Mouse (Mus musculus): ENCODE data around the gene Atp6v0a1. TPM values are rescaled to one million over a fixed set of nuclear protein-coding genes. Genes with fewer than 3 reads are reported as not detected.

The Atp6v0a1 gene
- polyA plus RNA-seq, 1 experiment from 2014 or later, result 26.9 TPM

- Histone ChIP-seq H3K9me3 (no peaks in the 10 kb centered on the region), H3K27me3 (no peaks in the 10 kb centered on the region), H3K36me3 (peaks cover 76% of the 10 kb centered on the region), H3K4me1 (replicated peaks) (peaks cover 3% of the 10 kb centered on the region; the same call in 1 of the 2 replicates), H3K27ac (0 out of 2 replicates have a peak overlapping the region, but pooled peaks have one; percentile 19), H3K4me3 (replicated peaks) (no peak overlapping the region), H3K9ac (replicated peaks) (no peak overlapping the region), H3K4me2 (no peak overlapping the region)
- WGBS, result 81% methylated on average over 10 of the region's 10 CpGs
- ATAC-seq (ENCODE audit: insufficient number of reproducible peaks, insufficient read depth, low FRiP score, low TSS enrichment, low read depth), result no peak
Measured at GRCm38 (mm10) chr11:101030136-101030807, 21.0 kb downstream of the Atp6v0a1 start.

DNA sequence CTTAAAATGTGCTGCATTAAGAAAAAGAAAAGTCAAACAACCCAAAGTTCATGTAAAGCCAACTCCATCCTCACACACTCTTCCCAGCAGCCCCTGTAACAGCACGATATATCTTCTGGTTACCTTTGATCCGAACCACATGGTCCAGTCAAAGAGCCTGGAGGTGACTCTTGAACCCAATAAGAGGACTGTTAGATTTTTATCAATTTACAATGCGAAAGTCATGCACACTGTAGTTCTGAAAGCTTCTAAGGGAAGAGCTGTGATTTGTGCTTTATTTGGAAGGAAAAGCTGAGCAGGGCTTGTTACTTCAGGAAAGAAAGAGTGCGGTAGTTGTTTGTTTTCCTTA is 21.5 kb downstream of the Atp6v0a1 start:
- H3K27ac ChIP-seq, result peak overlapping the region; percentile 35; the same call in 1 of the 2 replicates
- peaks cover 3% of the 10 kb centered on the region; the same call in 1 of the 2 replicates for H3K4me1 ChIP-seq (replicated peaks)
- no peak overlapping the region for H3K9ac ChIP-seq (replicated peaks)
- no peaks in the 10 kb centered on the region for H3K9me3 ChIP-seq
- no peak for ATAC-seq (ENCODE audit: insufficient number of reproducible peaks, insufficient read depth, low FRiP score, low TSS enrichment, low read depth)
- H3K4me2 ChIP-seq, result no peak overlapping the region
- H3K4me3 ChIP-seq (replicated peaks), result no peak overlapping the region
- H3K36me3 ChIP-seq, result peaks cover 73% of the 10 kb centered on the region
- H3K27me3 ChIP-seq, result no peaks in the 10 kb centered on the region
- 92% methylated on average over 4 of the region's 4 CpGs for WGBS

GRCm38 (mm10) chr11:101031470-101031869 is 22.2 kb downstream of the Atp6v0a1 start:
- Histone ChIP-seq H3K4me3 (replicated peaks) (no peak overlapping the region), H3K36me3 (peaks cover 70% of the 10 kb centered on the region), H3K4me2 (no peak overlapping the region), H3K9ac (replicated peaks) (no peak overlapping the region), H3K9me3 (no peaks in the 10 kb centered on the region), H3K27me3 (no peaks in the 10 kb centered on the region), H3K4me1 (replicated peaks) (peaks cover 3% of the 10 kb centered on the region; the same call in 1 of the 2 replicates), H3K27ac (no peak overlapping the region)
- ATAC-seq (ENCODE audit: insufficient number of reproducible peaks, insufficient read depth, low FRiP score, low TSS enrichment, low read depth), result no peak
- WGBS, result 92% methylated on average over 1 of the region's 1 CpGs

GRCm38 (mm10) chr11:101033856-101034500 is 24.7 kb downstream of the Atp6v0a1 start:
- no peaks in the 10 kb centered on the region for H3K9me3 ChIP-seq
- H3K36me3 ChIP-seq, result peaks cover 72% of the 10 kb centered on the region
- H3K27me3 ChIP-seq, result no peaks in the 10 kb centered on the region
- no peak overlapping the region for H3K4me3 ChIP-seq (replicated peaks)
- no peak overlapping the region for H3K4me2 ChIP-seq
- H3K4me1 ChIP-seq (replicated peaks), result peaks cover 2% of the 10 kb centered on the region; the same call in 1 of the 2 replicates
- no peak overlapping the region for H3K9ac ChIP-seq (replicated peaks)
- 90% methylated on average over 17 of the region's 17 CpGs for WGBS
- ATAC-seq (ENCODE audit: insufficient number of reproducible peaks, insufficient read depth, low FRiP score, low TSS enrichment, low read depth), result no peak
- no peak overlapping the region for H3K27ac ChIP-seq

- Histone ChIP-seq H3K36me3 (peaks cover 75% of the 10 kb centered on the region), H3K4me3 (replicated peaks) (no peak overlapping the region), H3K27me3 (no peaks in the 10 kb centered on the region), H3K4me2 (no peak overlapping the region), H3K27ac (no peak overlapping the region), H3K9me3 (no peaks in the 10 kb centered on the region), H3K4me1 (replicated peaks) (no peaks in the 10 kb centered on the region), H3K9ac (replicated peaks) (no peak overlapping the region)
- ATAC-seq (ENCODE audit: insufficient number of reproducible peaks, insufficient read depth, low FRiP score, low TSS enrichment, low read depth), result no peak
- 92% methylated on average over 8 of the region's 8 CpGs for WGBS
Measured at GRCm38 (mm10) chr11:101034614-101035327, 25.5 kb downstream of the Atp6v0a1 start.

GRCm38 (mm10) chr11:101035328-101035695 is 26.1 kb downstream of the Atp6v0a1 start:
- Histone ChIP-seq H3K4me2 (no peak overlapping the region), H3K4me3 (replicated peaks) (no peak overlapping the region), H3K36me3 (peaks cover 78% of the 10 kb centered on the region), H3K27ac (no peak overlapping the region), H3K9me3 (no peaks in the 10 kb centered on the region), H3K4me1 (replicated peaks) (no peaks in the 10 kb centered on the region), H3K27me3 (no peaks in the 10 kb centered on the region), H3K9ac (replicated peaks) (no peak overlapping the region)
- WGBS, result 85% methylated on average over 4 of the region's 4 CpGs
- no peak for ATAC-seq (ENCODE audit: insufficient number of reproducible peaks, insufficient read depth, low FRiP score, low TSS enrichment, low read depth)

GRCm38 (mm10) chr11:101037795-101038194 is 28.5 kb downstream of the Atp6v0a1 start:
- Histone ChIP-seq H3K9me3 (no peaks in the 10 kb centered on the region), H3K4me3 (replicated peaks) (no peak overlapping the region), H3K27me3 (no peaks in the 10 kb centered on the region), H3K36me3 (peaks cover 87% of the 10 kb centered on the region), H3K4me2 (no peak overlapping the region), H3K4me1 (replicated peaks) (no peaks in the 10 kb centered on the region), H3K9ac (replicated peaks) (no peak overlapping the region), H3K27ac (no peak overlapping the region)
- no peak for ATAC-seq (ENCODE audit: insufficient number of reproducible peaks, insufficient read depth, low FRiP score, low TSS enrichment, low read depth)
- WGBS, result 85% methylated on average over 10 of the region's 10 CpGs

DNA sequence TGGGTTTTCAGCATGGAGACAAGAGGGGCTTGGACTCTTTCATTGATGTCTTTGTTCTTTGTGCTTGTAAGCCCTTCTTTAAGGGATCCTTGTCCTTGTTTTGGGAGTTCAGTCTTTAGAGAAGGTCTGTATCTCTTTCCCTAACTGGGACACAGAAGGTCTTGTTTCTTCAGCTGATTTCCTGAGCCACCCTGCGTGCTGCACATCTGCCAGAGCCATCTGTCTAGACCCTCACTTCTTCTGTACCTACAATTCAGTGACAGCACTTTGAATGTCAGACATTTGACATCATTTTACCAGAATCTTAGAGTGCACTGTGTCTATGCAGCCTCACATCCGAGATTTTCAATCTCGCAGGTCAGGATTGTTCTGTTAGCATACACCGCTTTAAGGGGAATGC is 36.6 kb downstream of the Atp6v0a1 start:
- Histone ChIP-seq H3K4me3 (replicated peaks) (no peak overlapping the region), H3K4me2 (no peak overlapping the region), H3K9me3 (no peaks in the 10 kb centered on the region), H3K9ac (replicated peaks) (no peak overlapping the region), H3K4me1 (replicated peaks) (no peaks in the 10 kb centered on the region), H3K27ac (no peak overlapping the region), H3K27me3 (no peaks in the 10 kb centered on the region), H3K36me3 (peaks cover 97% of the 10 kb centered on the region)
- 89% methylated on average over 4 of the region's 4 CpGs for WGBS
- no peak for ATAC-seq (ENCODE audit: insufficient number of reproducible peaks, insufficient read depth, low FRiP score, low TSS enrichment, low read depth)

- ATAC-seq (ENCODE audit: insufficient number of reproducible peaks, insufficient read depth, low FRiP score, low TSS enrichment, low read depth), result no peak
- H3K4me2 ChIP-seq, result no peak overlapping the region
- no peaks in the 10 kb centered on the region for H3K4me1 ChIP-seq (replicated peaks)
- no peak overlapping the region for H3K27ac ChIP-seq
- peaks cover 95% of the 10 kb centered on the region for H3K36me3 ChIP-seq
- H3K4me3 ChIP-seq (replicated peaks), result no peak overlapping the region
- WGBS, result 72% methylated on average over 9 of the region's 9 CpGs
- no peaks in the 10 kb centered on the region for H3K27me3 ChIP-seq
- no peaks in the 10 kb centered on the region for H3K9me3 ChIP-seq
- no peak overlapping the region for H3K9ac ChIP-seq (replicated peaks)
Measured at GRCm38 (mm10) chr11:101046440-101046839, 37.2 kb downstream of the Atp6v0a1 start.

- Histone ChIP-seq H3K4me1 (replicated peaks) (no peaks in the 10 kb centered on the region), H3K27ac (no peak overlapping the region), H3K4me3 (replicated peaks) (no peak overlapping the region), H3K27me3 (no peaks in the 10 kb centered on the region), H3K36me3 (peaks cover 92% of the 10 kb centered on the region), H3K4me2 (no peak overlapping the region), H3K9me3 (no peaks in the 10 kb centered on the region), H3K9ac (replicated peaks) (no peak overlapping the region)
- no peak for ATAC-seq (ENCODE audit: insufficient number of reproducible peaks, insufficient read depth, low FRiP score, low TSS enrichment, low read depth)
- 88% methylated on average over 3 of the region's 3 CpGs for WGBS
Measured at GRCm38 (mm10) chr11:101047502-101047901, 38.2 kb downstream of the Atp6v0a1 start.

DNA sequence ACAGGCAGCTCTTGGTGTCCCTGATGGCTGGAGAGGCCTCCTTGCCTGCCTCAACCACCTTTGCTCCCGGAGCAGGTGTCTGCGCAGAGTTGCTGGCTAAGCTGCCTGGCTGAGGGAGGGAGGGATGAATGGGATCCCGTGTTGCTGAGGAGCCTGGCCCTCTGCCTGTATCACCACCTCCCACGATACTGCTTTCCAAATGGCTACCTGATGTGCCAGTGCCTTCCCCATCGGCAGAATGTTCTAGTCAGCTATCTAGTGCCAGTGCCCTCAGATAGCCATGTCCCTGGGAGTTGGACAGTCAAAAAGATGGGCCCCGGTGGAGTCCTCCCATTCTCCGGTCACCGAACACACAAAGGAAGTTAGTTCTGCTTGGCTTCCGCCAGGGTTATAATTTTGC is 41.1 kb downstream of the Atp6v0a1 start:
- Histone ChIP-seq H3K27me3 (no peaks in the 10 kb centered on the region), H3K9me3 (no peaks in the 10 kb centered on the region), H3K4me1 (replicated peaks) (no peaks in the 10 kb centered on the region), H3K4me2 (no peak overlapping the region), H3K36me3 (peaks cover 89% of the 10 kb centered on the region), H3K4me3 (replicated peaks) (no peak overlapping the region), H3K27ac (no peak overlapping the region), H3K9ac (replicated peaks) (no peak overlapping the region)
- 95% methylated on average over 9 of the region's 9 CpGs for WGBS
- no peak for ATAC-seq (ENCODE audit: insufficient number of reproducible peaks, insufficient read depth, low FRiP score, low TSS enrichment, low read depth)

Data from limb, embryonic 12.5 days (tissue).